Mouse (Mus musculus): ENCODE measurements at regions not wholly inside any gene's neighbourhood (a gene's known extent, or its start where the extent isn't known, plus 50 kb on each side); places are given as distances from the start of the nearest gene placed in this dataset.
A peak's percentile ranks its signal among the peaks of the same experiment; 100 is the strongest.

DNA sequence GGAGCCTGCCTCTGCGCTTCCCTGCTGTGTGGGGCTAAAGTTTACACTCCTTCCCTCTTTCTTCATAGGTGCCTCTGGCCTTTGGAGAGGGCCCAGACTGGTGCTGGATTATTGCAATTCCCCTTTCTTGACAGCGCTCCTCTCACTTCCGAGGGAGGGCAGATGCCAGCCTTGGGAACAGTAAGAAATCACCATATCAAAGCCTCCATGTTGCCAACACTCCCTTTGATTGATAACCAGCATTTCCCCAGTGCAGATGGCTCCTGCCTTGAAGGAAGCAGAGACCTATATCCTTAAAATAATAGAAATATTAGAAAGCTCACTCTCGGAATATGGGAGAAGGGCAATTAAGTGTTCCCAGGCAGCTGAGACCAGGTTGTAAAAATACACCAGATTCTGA, 63.1 kb upstream of the Cep295 start:
- peak; percentile 5 for DNase-seq (ENCODE audit: low spot score)

DNA sequence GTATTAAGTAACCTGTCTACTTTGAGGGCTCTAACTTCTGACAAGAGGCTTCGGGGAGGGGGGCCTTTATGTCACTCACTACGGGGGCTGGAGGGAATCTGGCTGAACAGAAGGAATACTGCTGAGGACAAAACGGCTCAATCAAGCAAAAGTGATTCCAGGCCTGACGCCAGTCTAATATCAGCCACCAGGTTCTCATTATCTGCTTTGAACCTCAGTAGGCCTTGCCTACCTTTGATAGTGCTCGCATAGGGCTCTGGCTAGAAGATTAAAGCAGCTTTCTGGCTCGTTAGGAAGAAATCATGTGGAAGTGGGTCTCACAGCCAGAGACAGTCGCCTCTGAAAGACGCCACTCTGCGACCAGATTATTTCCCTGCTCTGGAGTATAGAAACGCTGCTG, 64.3 kb upstream of the Cep295 start:
- DNase-seq (ENCODE audit: low spot score), result peak; percentile 33

DNA sequence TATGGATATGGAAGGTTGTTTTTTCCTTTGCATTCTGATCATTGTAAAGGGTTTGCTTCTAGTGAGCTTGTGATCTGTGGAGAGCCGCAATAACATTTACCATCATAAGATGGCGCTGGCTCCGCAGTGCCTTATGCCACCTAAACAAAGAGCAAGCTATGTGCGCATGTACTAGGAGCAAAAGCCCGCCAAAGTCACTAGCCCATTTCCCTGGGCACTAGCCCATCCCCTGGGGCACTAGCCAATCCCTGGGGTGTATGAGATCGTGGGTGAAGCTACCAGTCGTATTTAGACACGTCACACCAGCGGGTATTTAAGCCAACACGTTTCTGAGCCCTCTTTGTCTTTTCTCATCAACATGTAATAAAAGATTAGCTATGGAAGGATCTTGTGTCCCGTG, 59.0 kb upstream of the Smco4 start:
- DNase-seq (ENCODE audit: low spot score), result peak; percentile 17

DNA sequence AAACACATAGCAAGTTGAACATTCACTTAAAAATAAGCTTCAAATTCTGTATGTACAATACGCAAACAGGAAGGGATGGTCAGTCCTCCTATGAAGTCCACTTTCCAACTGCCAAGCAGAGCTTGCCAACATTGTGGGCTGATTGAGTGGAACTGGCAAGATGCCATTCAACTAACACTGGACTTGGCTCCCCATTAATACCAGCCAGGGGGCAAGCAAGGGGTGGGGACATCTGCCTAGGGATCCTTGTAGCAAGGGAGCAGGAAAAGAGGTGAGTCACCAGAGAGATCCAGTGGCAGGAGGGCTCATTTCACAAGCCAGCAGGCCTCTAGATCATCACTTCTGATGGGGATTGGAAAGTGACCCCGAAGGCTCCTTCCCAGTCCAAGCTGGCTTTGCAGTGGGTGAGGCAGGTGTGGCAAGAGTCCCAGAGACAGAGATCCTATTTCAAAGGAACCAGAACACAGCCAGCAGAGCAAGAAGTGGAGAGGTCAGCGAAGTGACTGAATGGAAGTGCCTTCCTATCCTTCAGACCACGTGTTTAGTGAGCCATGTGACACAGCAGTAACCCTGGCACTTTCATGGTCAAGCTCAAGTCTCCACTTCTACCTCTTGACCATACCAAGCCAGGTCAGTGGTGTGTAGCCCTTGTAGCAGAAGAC, 53.8 kb upstream of the Smco4 start:
- no peak for DNase-seq (ENCODE audit: low spot score)

DNA sequence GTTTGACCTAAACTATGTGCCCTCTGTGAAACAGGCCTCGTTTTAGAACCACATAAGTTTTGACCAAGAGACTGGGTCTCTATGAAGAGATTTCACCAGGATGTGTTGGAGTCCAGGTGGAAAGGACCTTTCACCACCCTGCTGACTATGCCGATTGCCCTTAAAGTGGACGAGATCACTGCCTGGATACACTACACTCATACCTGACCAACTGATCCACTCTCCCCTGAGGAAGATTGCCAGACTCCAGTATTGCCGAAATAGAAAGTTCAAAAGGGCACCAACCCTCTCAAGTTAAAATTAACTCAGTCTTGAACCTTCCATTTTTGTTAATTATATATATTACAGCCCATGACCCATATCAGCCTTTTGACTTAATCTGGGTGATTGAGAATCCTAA, 51.1 kb upstream of the Smco4 start:
- no peak for DNase-seq (ENCODE audit: low spot score)

All from embryo, embryonic 10.5 days (tissue).